32 mouse cellular contexts compared by ENCODE assay signal in the genomic region with DNA sequence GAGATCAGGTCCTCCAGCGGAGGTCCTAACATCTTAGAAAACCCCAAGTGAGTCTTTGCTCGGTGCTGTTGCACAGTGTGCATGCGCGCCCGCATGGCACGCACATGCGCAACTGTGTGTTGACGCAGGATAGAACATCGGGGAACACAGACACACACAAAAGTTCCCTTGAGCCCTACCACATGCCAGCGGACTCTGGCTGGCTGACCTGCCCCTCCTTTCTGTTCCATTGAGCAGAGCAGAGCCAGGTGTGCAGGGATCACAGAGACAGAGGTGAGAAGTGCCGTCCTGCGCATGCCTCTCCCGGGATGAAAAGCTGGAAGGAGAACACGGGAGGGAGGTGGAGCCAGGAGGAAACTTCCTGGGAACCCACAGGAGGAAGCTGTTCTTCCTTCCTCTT. TPM values are rescaled to one million over a fixed set of nuclear protein-coding genes. Genes with fewer than 3 reads are reported as not detected.
DNase-seq lines count a peak whose midpoint lies in the region; ATAC-seq and TF ChIP-seq lines count a peak whose summit lies in the region.
"Had no signal": no experiment of that assay in that cellular context is flagged by ENCODE, and none has a peak within 500 bp of the region (broad histone marks: within the 10 kb centered on the region; RNA-seq: fewer than 3 reads in every experiment).

No protein-coding gene starts in this region.

- no peak overlapping the region for H3K4me3 ChIP-seq in forebrain, embryonic 10.5 days
- H3K4me3 ChIP-seq in forebrain, embryonic 15.5 days: no peak overlapping the region
- no peak overlapping the region for H3K4me3 ChIP-seq in liver, postnatal 0 days (ENCODE audit: low read depth, low read length)
- H3K4me3 ChIP-seq in liver, embryonic 12.5 days: no peak overlapping the region
- H3K4me3 ChIP-seq: embryonic facial prominence, embryonic 15.5 days; forebrain, embryonic 13.5 days; heart, embryonic 12.5 days; hindbrain, embryonic 15.5 days; left cerebral cortex, adult 2 months; liver, embryonic 13.5 days; neural tube, embryonic 15.5 days had no signal

- 79% methylated on average over 14 of the region's 14 CpGs for WGBS in forebrain, embryonic 10.5 days
- 82% methylated on average over 14 of the region's 14 CpGs for WGBS in forebrain, embryonic 15.5 days
- 65% methylated on average over 14 of the region's 14 CpGs for WGBS in liver, postnatal 0 days (ENCODE audit: insufficient replicate concordance)
- 60% methylated on average over 14 of the region's 14 CpGs for WGBS in liver, embryonic 12.5 days (ENCODE audit: insufficient replicate concordance)

- no peak for TF ChIP-seq EP300 in liver, postnatal 0 days (IDR thresholded peaks at IDR 0.05; ENCODE audit: low read depth)

- peaks cover 37% of the 10 kb centered on the region for H3K27me3 ChIP-seq in forebrain, embryonic 10.5 days (ENCODE audit: poor library complexity, severe bottlenecking)
- H3K27me3 ChIP-seq in forebrain, embryonic 15.5 days: no peaks in the 10 kb centered on the region
- H3K27me3 ChIP-seq in liver, postnatal 0 days (ENCODE audit: insufficient read depth, low read length): no peaks in the 10 kb centered on the region
- H3K27me3 ChIP-seq in liver, embryonic 12.5 days (replicated peaks): peaks cover 14% of the 10 kb centered on the region
- H3K27me3 ChIP-seq: embryonic facial prominence, embryonic 15.5 days; heart, embryonic 12.5 days; hindbrain, embryonic 15.5 days; neural tube, embryonic 15.5 days; Patski had no signal

- no peak for TF ChIP-seq CTCF in liver, postnatal 0 days (IDR thresholded peaks at IDR 0.05; ENCODE audit: low read depth)

- H3K36me3 ChIP-seq in forebrain, embryonic 10.5 days (replicated peaks): no peaks in the 10 kb centered on the region
- H3K36me3 ChIP-seq in forebrain, embryonic 15.5 days: no peaks in the 10 kb centered on the region
- no peaks in the 10 kb centered on the region for H3K36me3 ChIP-seq in liver, postnatal 0 days (replicated peaks; ENCODE audit: insufficient read depth, low read length)
- no peaks in the 10 kb centered on the region for H3K36me3 ChIP-seq in liver, embryonic 12.5 days
- H3K36me3 ChIP-seq: embryonic facial prominence, embryonic 15.5 days; heart, embryonic 12.5 days; hindbrain, embryonic 15.5 days; liver, embryonic 13.5 days; neural tube, embryonic 15.5 days had no signal

- no peaks in the 10 kb centered on the region for H3K9me3 ChIP-seq in forebrain, embryonic 10.5 days
- no peaks in the 10 kb centered on the region for H3K9me3 ChIP-seq in forebrain, embryonic 15.5 days
- H3K9me3 ChIP-seq in liver, postnatal 0 days (ENCODE audit: low read length): no peaks in the 10 kb centered on the region
- H3K9me3 ChIP-seq in liver, embryonic 12.5 days (replicated peaks): no peaks in the 10 kb centered on the region
- H3K9me3 ChIP-seq: embryonic facial prominence, embryonic 15.5 days; forebrain, embryonic 13.5 days; heart, embryonic 12.5 days; hindbrain, embryonic 15.5 days; liver, embryonic 13.5 days; neural tube, embryonic 15.5 days had no signal

- peaks cover 27% of the 10 kb centered on the region for H3K4me1 ChIP-seq in forebrain, embryonic 10.5 days
- H3K4me1 ChIP-seq in forebrain, embryonic 15.5 days: 0 out of 2 replicates have a peak, but pooled peaks cover 6% of the 10 kb centered on the region
- H3K4me1 ChIP-seq in liver, postnatal 0 days (ENCODE audit: insufficient read depth): peaks cover 24% of the 10 kb centered on the region
- H3K4me1 ChIP-seq in liver, embryonic 12.5 days: peaks cover 3% of the 10 kb centered on the region; the same call in 1 of the 2 replicates
- H3K4me1 ChIP-seq: forebrain, embryonic 13.5 days; hindbrain, embryonic 15.5 days had no signal

- peak overlapping the region; percentile 21; the same call in 1 of the 2 replicates for H3K27ac ChIP-seq in forebrain, embryonic 10.5 days
- no peak overlapping the region for H3K27ac ChIP-seq in forebrain, embryonic 15.5 days (replicated peaks)
- no peak overlapping the region for H3K27ac ChIP-seq in liver, postnatal 0 days (ENCODE audit: low read depth)
- H3K27ac ChIP-seq in liver, embryonic 12.5 days: no peak overlapping the region
- H3K27ac ChIP-seq: embryonic facial prominence, embryonic 15.5 days; forebrain, embryonic 13.5 days; hindbrain, embryonic 15.5 days; left cerebral cortex, adult 2 months; liver, embryonic 13.5 days; macrophage; neural tube, embryonic 15.5 days had no signal

- H3K9ac ChIP-seq in forebrain, embryonic 15.5 days (replicated peaks): no peak overlapping the region
- no peak overlapping the region for H3K9ac ChIP-seq in liver, postnatal 0 days (replicated peaks)
- H3K9ac ChIP-seq in liver, embryonic 12.5 days: no peak overlapping the region
- H3K9ac ChIP-seq: embryonic facial prominence, embryonic 15.5 days; forebrain, embryonic 13.5 days; heart, embryonic 12.5 days; hindbrain, embryonic 15.5 days; liver, embryonic 13.5 days; neural tube, embryonic 15.5 days had no signal

- ATAC-seq in forebrain, embryonic 15.5 days (replicated peaks): no peak
- 0 out of 2 replicates have a peak, but pooled peaks have one; percentile 19 for ATAC-seq in liver, postnatal 0 days
- ATAC-seq in liver, embryonic 12.5 days: no peak
- ATAC-seq: CD4-positive, CD25-positive, alpha-beta regulatory T cell, adult 4 months; forebrain, embryonic 13.5 days; inflammation-experienced regulatory T-cells, adult 6 months; Patski had no signal

- no peak for DNase-seq in forebrain, embryonic 10.5 days (ENCODE audit: extremely low spot score, low spot score)
- DNase-seq in liver, postnatal 0 days: no peak
- DNase-seq in ES-CJ7 (ENCODE audit: low read depth, low spot score): peak; percentile 28
- DNase-seq in testis, postnatal 14 days (ENCODE audit: low spot score): peak; percentile 5
- no peak for DNase-seq in thymus, postnatal 10 days (ENCODE audit: low spot score in 2 of 2)
- DNase-seq: adrenal gland, postnatal 25 days; cerebellum, adult 18-20 months; cerebellum, postnatal 10 days; gastrocnemius, postnatal 14 days; heart, postnatal 10 days; kidney, adult 11 months; kidney, postnatal 25 days; left cerebral cortex, postnatal 4 days; liver, embryonic 13.5 days; lung, adult 2 months; lung, postnatal 10 days; midbrain, embryonic 14.5 days; right cerebral cortex, postnatal 14 days; thymus, adult 18-20 months; thymus, postnatal 4 days had no signal

- no peak overlapping the region for H3K4me2 ChIP-seq in forebrain, embryonic 15.5 days (replicated peaks)
- H3K4me2 ChIP-seq in liver, postnatal 0 days (ENCODE audit: low read depth, low read length): no peak overlapping the region
- H3K4me2 ChIP-seq in liver, embryonic 12.5 days: no peak overlapping the region
- H3K4me2 ChIP-seq: embryonic facial prominence, embryonic 15.5 days; forebrain, embryonic 13.5 days; heart, embryonic 12.5 days; hindbrain, embryonic 15.5 days; liver, embryonic 13.5 days; neural tube, embryonic 15.5 days had no signal

RNA-seq across cellular contexts. Expression of gene Pxdc1, which starts 8.9 kb away (rescaled TPM):
- 4.0 and 5.6 TPM in 2 replicates for polyA plus RNA-seq in forebrain, embryonic 10.5 days (2016; fragmentation: Nextera tagmentation; extraction: Ambion mirVana)
- 5.9 and 7.8 TPM in 2 replicates for polyA plus RNA-seq in forebrain, embryonic 15.5 days (2015; fragmentation: Nextera tagmentation; extraction: Ambion mirVana)
- polyA plus RNA-seq in liver, postnatal 0 days (2015; fragmentation: Nextera tagmentation; extraction: Ambion mirVana): 24.8 and 27.7 TPM in 2 replicates
- polyA plus RNA-seq in liver, embryonic 12.5 days (2016; fragmentation: Nextera tagmentation; extraction: Ambion mirVana): 10.6 and 12.8 TPM in 2 replicates

Comparison
In these comparisons a context has a peak if more than half of its experiments do, and no peak if none do; other contexts are left out.
1. DNase-seq: peak in ES-CJ7 (single experiment) and testis, postnatal 14 days (single experiment); none in forebrain, embryonic 10.5 days (single experiment), liver, postnatal 0 days (single experiment) and thymus, postnatal 10 days (0 of 2).